Mouse (Mus musculus): ENCODE measurements at regions not wholly inside any gene's neighbourhood (a gene's known extent, or its start where the extent isn't known, plus 50 kb on each side); places are given as distances from the start of the nearest gene placed in this dataset.

GRCm38 (mm10) chr10:118501571-118501970, 60.7 kb downstream of the Ifng start:
- TF ChIP-seq CTCF (conservative IDR thresholded peaks at IDR 0.05; ENCODE audit: insufficient read depth, insufficient read length, low read depth, low read length) (no peak), POLR2A (IDR thresholded peaks at IDR 0.05; ENCODE audit: low read depth, low read length) (no peak)
